Mouse (Mus musculus): ENCODE results near the gene Oprm1.

- no peak for TF ChIP-seq CTCF (IDR thresholded peaks at IDR 0.05; ENCODE audit: control insufficient read depth, insufficient read depth, insufficient replicate concordance, low read depth, low read length)
- no peak for TF ChIP-seq POLR2A (IDR thresholded peaks at IDR 0.05; ENCODE audit: control insufficient read depth, low read depth, low read length)
These were observed 299.2 kb downstream of the Oprm1 start for GRCm38 (mm10) chr10:7057546-7057945.

Measured in testis, adult 2 months (tissue).